Mouse (Mus musculus) cerebellum, postnatal 4 days (tissue): ENCODE measurements around the gene Atrx.
A peak's percentile ranks its signal among the peaks of the same experiment; 100 is the strongest.

ENCODE experiments used
- DNase-seq, 2 experiments: peaks; one replicate each; pipeline ENCODE4 v3.0.0; 2022; ENCODE audit warnings: low spot score in 2 of 2, mixed read lengths in 1 of 2

Gene Atrx

DNA sequence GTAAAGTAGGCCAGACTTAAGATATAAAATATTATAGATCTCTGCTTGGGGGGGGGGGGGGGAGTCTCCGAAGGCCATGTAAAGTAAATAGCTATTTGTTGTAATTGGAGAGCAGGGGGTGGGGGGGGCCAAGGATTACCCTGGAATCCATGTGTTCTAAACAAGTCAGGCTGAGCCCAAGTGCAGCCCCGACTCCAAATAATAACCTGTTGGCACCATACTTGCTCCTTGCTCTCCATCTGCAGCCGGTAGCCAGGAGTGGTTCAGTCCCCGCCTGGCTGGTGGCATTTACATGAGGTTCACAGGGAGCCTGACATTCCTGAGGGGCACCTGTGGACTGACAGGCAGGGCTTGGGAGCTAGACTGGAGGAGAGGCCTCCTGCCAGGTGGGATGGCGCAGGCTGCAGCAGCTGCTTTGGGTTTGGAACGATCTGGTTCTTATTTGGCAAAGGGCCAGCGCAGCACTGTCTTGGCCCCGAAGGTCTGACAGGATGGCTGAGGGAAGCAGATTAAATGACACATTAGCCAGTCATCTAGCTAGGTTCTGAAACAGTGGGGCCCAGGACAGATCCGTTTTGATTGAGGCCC is 161.9 kb downstream of the Atrx start:
- no peak for DNase-seq

- no peak for DNase-seq
Measured at GRCm38 (mm10) chrX:105766013-105766412, 163.2 kb downstream of the Atrx start.

- DNase-seq, result no peak
Measured at GRCm38 (mm10) chrX:105765005-105765706, 164.0 kb downstream of the Atrx start.

- DNase-seq, result no peak
Measured at GRCm38 (mm10) chrX:105764162-105765004, 164.8 kb downstream of the Atrx start, which contains the start of gene Fgf16. Gene Fgf16, plus strand, starts transcription at chrX:105764279.

- no peak for DNase-seq
Measured at GRCm38 (mm10) chrX:105763612-105764011, 165.6 kb downstream of the Atrx start.

- DNase-seq, result peak in 1 of 2 experiments; percentile 19
Measured at GRCm38 (mm10) chrX:105762847-105763527, 166.2 kb downstream of the Atrx start.
